Mouse (Mus musculus): Measurements from ENCODE around the gene Rab5if.
"Not testable (repeated sequence)": the region's sequence is repeated elsewhere in the genome, so short reads cannot be mapped to it uniquely, and the experiment has no call there.

Rab5if gene

GRCm38 (mm10) chr2:156862772-156863486 lies at the start of gene Rab5if:
Gene Rab5if, plus strand, starts transcription at chr2:156863128.
- DNase-seq (ENCODE audit: low read depth), result peak; percentile 98

- no peak for DNase-seq (ENCODE audit: low read depth)
Measured at GRCm38 (mm10) chr2:156814344-156814801, 48.6 kb upstream of the Rab5if start.

GRCm38 (mm10) chr2:156814893-156815292 lies 48.0 kb upstream of the Rab5if start:
- DNase-seq (ENCODE audit: low read depth), result no peak

DNA sequence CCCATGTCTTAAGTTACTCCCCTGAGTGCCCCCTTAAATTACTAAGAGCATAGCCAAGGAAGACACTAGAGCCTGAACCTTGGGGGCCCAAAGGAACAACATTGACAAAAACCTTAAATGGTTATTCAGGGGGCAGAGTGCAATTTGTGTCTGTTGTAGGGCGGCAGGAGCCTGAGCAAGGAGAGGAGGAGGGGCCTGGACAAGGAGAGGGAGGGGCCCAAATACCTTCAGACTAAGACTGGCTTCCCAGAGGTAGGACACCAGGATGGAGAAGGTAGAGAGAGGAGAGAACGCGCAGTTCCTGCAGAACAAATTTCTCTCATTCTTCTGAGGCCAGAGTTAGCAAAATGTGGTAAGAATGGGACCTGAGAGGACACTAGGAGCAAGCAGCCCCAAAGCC lies 47.5 kb upstream of the Rab5if start:
- no peak for DNase-seq (ENCODE audit: low read depth)

GRCm38 (mm10) chr2:156816116-156816515 lies 46.8 kb upstream of the Rab5if start:
- no peak for DNase-seq (ENCODE audit: low read depth)

DNA sequence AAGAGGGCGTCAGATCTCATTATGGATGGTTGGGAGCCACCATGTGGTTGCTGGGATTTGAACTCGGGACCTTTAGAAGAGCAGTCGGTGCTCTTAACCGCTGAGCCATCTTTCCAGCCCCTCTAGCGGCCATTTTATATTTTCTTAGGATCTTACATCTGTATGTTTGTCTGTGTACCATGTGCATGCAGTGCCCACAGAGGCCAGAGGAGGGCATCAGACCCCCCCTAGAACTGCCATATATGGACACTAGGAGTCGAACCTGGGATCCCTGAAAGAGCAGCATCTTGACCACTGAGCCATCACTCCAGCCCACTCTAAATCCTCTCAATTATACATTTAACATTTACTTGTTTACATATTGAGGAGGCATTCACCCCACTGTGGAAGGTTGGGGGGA lies 37.8 kb upstream of the Rab5if start:
- not testable (repeated sequence) for DNase-seq (ENCODE audit: low read depth)

GRCm38 (mm10) chr2:156834336-156834735 lies 28.6 kb upstream of the Rab5if start:
- DNase-seq (ENCODE audit: low read depth), result no peak

GRCm38 (mm10) chr2:156838839-156839238 lies 24.1 kb upstream of the Rab5if start:
- DNase-seq (ENCODE audit: low read depth), result no peak

DNA sequence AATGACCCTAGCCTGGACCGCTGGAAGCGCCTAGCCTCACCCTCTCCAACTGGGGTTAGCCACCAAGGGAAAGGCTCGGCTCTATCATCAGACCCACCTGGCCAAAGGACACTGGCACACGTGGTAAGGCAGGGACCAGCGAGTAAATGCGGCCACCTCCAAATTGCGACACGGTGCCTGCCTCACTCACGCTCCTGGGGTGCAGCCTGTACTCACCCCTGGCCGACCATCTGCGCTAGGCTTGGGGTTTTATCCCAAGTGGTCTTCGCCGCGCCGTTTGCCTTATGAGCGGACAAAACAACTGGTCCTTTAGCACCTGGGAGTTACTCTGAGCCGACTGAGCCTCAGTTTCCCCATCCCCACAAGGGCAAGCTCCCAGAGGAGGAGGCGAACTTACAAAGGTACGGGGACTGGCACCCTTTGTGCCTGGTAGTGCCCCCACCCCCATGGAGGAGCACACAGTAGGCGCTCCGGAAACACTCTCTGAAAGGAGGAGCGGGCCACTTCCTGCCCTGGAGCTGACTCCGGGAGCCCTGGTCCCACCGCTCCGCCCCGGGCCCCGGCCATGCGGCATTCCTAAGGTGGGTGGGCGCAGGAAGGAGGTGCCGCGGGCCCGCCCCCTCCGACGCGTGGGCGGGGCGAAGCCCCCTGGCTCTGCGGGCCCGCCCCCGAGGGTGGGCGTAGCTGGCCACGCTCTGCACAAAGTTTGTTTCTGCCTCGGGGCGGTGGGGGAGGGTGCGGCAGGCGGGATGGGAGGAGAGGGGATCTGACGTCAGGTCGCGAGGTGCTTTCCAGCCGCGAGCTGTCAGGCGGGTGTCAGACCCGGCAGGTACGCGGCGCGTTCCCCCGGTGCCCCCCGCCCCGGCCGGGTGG lies 23.4 kb upstream of the Rab5if start, which contains the start of gene Tgif2:
Gene Tgif2, plus strand, starts transcription at position 689 of the 873 bp plus-strand sequence.
- peak; percentile 92 for DNase-seq (ENCODE audit: low read depth)

- no peak for DNase-seq (ENCODE audit: low read depth)
Measured at GRCm38 (mm10) chr2:156840301-156841027, 22.5 kb upstream of the Rab5if start.

- peak; percentile 76 for DNase-seq (ENCODE audit: low read depth)
Measured at GRCm38 (mm10) chr2:156841028-156841840, 21.7 kb upstream of the Rab5if start.

DNA sequence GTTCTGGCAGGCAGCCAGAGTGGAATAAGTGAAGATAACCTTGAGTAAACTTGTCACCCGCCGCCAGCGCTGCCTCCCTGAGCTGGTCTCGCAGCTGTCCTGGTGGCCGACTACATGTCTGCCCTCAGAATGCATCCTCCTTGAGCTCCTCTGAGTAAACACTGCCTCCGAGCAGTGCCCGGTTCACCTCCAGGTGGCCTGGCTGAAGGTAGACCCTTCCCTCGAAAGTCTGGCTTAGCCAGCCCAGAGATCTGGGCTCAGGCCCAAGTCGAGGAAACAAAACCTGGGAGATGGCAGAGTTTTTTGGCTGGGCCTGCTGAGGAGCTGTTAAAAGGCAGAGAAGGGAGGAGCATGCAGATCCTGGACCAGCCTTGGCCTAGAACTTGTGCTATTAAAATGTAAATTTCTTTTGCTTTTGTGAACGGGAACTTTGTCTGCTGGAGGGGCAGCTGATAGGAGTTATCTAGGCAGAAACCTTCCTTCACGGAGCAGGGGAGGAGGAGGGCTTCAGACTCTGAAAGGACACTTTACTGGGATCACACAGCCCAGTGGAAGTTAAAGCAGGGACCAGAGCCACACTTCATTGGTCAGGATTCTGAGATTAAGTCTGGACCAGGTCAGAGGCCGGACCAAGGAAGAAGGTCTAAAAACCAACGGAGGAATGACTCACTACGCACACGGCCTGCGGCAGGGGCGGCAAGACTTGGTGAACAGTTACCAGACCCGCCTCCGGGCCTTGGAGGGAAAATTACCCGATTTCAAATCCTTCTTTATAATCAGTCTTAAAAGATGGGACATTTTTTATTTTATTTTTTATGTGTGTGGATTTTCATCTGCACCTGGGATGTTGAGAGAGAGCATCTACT lies 20.9 kb upstream of the Rab5if start:
- DNase-seq (ENCODE audit: low read depth), result peak; percentile 82

- no peak for DNase-seq (ENCODE audit: low read depth)
Measured at GRCm38 (mm10) chr2:156842711-156843110, 20.2 kb upstream of the Rab5if start.

DNA sequence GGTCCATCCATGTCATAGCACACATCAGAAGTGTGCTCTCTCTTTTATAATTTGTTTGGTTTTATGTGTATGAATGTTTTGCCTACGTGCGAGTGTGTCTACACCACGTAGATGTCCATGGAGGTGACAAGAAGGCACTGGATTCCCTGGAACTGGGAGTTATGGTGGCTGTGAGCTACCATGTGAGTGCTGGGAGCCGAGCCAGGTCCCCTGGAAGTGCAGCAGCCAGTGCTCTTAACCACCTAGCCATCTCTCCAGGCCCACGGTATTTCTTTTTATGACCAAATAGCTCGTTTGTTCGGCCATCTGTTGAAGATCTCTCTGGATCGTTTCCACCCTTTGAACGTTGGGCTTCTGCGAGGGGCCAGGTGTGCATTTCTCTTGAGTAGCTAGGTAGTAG lies 19.6 kb upstream of the Rab5if start:
- DNase-seq (ENCODE audit: low read depth), result no peak

DNA sequence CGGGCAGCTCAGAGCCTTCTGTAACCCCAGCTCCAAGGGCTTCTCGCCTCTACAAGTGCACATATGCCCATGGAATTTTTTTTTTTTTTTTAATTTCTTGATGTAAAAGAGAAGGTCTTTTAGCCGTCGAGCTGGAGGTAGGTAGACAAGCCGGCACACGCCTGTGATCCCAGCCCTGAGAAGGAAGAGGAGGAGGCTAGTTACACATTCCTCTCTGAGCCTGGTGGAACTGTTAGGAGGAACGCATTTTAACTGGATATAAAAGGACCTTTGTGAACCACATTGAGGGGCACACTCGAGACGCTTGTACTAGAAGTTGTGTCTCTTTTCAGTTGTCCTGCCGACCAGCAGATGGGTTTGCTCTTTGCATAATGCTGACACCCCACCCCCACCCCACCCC lies 18.2 kb upstream of the Rab5if start:
- DNase-seq (ENCODE audit: low read depth), result no peak

DNA sequence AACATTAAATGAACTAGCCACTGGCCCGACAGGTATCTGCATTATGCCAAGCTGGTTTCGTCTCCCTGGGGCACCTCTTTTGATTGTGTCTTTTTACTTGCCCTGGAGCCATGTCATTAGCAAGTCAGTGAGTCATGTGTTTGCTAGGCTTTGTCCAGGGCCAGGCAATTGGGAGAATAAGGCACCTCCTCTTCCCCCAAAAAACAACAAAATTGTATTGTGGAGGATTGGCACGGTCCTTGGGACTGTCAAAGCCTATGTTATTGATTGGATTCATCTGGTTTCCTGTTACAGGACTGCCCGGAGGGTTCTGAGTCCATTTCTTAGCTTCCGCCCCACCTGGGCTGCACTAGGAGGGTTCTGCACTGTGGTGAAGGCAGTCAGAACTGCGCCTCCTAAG lies 15.3 kb upstream of the Rab5if start:
- no peak for DNase-seq (ENCODE audit: low read depth)

GRCm38 (mm10) chr2:156848526-156849182 lies 14.3 kb upstream of the Rab5if start:
- DNase-seq (ENCODE audit: low read depth), result no peak

DNA sequence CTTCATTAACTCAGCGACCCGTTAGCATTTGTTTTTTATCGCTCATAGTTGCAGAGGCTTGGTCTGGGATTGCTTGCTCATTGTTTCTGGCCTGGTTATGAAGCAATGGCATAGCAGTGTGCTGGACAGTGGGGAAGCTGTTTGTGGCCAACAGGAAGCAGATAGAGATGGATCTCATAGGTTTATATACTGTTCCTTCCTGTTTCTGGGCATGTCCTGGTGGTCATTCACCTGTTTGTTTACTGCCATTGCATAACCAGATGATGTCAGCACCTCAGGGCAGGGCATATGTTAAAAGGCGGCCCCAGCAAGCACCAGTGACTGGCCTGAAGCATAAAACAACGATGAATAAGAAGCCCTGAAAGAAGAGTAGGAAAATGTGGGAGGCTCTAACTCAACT lies 12.4 kb upstream of the Rab5if start:
- no peak for DNase-seq (ENCODE audit: low read depth)

DNA sequence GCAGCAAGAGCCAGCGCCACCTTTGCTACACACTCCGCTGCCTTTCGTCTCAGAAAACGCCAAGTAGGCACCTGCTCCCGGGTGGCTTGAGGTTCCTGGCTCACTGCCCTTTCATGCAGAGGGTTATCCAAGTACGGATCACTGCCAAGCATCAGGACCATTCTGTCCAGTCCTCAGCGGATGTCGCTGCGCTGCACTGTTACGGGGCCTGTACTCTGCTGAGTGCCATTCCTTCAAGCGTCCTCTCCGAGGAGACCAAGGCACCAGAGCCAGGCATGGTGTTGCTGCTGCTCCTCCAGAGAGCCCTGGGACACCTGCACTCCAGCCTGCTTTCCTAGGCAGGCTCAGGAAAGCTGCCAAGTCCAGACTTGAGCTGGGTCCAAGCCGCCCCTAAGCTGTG lies 9.3 kb upstream of the Rab5if start:
- not testable (repeated sequence) for DNase-seq (ENCODE audit: low read depth)
